Mouse (Mus musculus) lung, postnatal 4 days (tissue): ENCODE data around the gene Adora1.
A peak's percentile ranks its signal among the peaks of the same experiment; 100 is the strongest.
"Not testable (repeated sequence)": the region's sequence is repeated elsewhere in the genome, so short reads cannot be mapped to it uniquely, and the experiment has no call there.

ENCODE experiments used
- DNase-seq, 2 experiments: peaks; one replicate each; pipeline ENCODE4 v3.0.0; 2021

Adora1 gene

DNA sequence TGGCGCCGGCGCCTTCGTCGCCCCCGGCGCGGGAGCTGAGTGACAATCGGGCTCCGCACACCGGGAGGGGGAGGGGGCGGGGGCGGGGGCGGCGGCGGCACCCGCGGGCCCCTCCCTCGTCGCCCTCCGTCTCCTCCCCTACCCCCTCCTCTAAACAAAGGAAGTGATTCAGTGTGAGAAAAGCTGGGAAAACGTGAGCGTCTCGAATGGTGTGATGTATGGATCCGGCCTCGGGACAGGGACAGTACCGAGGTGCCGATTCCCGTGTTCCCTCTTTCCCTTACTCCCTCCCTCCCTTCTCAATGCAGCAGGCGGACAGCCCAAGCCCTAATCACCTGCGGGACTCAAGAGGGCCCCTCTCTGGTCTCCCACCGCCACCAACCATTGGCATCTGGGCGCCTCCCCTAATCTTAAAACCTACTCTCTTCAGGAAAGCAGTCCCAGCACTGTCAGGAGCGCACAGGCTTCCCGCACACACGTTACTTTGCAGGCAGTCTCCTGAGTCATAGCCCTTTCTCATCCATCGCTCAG, at the start of gene Adora1:
Gene Adora1 (minus strand): TSS at position 41 of the 531 bp plus-strand sequence.
- peak in 1 of 2 experiments; percentile 19 for DNase-seq

DNA sequence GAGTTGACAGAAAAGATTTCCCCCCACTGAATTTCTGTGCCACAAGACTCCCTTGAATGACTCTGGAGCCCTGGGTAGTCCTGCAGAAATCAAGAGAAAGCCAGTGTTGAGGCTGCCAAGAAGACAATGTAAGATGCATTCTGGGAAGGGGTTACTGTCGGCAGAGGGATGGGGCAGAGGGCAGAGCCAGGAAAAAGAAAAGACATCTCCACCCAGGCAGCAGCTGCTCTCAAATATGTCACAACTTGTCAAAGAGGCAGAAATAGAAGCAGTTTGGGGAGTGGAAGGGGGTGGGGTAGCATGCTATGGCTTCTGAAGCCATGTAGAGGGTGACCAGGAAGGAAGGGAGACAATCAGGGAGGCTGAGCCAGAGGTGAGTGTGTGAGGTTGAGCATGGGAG, 47.9 kb upstream of the Adora1 start:
- DNase-seq, result peak; percentile 34 to 67

DNA sequence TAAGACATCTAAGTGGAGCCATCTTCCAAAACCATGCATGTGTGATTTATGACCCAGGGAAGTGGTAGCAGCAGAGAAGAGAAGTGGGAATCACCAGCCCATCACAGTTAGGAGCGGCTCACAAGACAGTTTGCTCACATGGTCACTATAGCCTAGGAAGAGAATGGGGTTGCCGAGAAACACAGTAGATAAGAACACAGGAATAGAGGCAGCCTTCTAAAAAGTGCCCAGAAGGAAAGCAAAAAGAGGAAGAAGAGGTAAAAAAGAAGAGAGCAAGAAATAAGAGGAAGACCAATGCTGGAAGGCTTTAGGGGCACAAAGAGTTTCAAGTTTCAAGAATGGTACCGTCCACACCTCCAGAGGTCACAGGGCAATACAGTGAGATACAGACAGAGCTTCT, 47.1 kb upstream of the Adora1 start:
- DNase-seq, result no peak

DNA sequence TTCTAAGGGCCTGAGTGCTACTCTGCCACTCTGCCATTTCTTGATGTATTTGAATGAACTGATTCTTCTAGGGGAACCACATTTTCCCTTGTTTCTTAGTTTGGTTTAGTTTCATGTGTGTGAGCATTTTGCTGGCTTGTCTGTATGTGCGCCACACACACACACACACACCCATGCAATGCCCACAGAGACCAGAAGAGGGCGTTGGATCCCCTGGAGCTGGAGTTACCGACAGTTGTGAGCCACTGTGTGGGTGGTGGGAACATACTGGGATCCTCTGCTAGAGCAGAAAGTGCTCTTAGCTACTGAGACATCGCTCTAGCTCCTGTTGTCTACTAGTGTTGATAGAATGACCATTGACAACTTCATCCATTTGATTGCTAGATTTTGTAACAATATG, 46.3 kb upstream of the Adora1 start:
- DNase-seq, result no peak

DNA sequence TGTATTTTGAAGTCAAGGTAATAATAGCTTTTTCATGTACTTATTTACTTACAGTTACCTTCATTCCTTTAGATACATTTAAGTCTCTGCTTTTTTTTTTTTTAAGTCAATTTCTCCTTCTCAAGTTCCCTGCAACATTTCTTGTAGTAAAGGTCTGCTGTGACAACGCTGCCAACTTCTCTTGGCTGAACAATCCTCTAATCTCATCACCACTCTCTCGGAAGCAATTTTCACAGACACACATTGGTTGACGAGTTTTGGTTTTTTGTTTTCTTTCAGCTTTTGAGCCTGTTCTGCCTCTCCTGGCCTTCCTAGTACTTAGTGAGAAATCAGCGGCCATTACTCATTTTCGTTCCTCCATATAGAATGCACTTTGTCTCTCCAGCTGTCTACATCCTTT, 44.9 kb upstream of the Adora1 start:
- DNase-seq, result no peak

DNA sequence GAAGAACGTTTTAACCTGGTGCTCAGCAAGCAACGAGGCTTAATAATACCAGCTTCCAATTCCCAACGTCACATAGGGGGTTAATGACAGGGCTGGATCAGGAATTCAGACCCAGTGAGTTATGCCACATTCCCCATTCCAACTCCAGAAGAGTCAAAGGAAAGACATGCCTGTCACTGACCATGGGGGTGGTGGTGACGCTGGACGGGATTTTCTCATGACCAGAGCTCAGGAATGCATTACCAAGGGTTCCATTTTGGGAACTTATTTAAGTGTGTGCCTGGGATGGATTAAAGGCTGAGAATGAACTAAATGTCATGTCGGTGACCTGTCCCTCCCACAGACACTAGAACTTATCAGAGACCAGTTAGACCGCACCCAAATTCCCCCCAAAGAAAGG, 41.6 kb upstream of the Adora1 start:
- DNase-seq, result peak in 1 of 2 experiments; percentile 58

DNA sequence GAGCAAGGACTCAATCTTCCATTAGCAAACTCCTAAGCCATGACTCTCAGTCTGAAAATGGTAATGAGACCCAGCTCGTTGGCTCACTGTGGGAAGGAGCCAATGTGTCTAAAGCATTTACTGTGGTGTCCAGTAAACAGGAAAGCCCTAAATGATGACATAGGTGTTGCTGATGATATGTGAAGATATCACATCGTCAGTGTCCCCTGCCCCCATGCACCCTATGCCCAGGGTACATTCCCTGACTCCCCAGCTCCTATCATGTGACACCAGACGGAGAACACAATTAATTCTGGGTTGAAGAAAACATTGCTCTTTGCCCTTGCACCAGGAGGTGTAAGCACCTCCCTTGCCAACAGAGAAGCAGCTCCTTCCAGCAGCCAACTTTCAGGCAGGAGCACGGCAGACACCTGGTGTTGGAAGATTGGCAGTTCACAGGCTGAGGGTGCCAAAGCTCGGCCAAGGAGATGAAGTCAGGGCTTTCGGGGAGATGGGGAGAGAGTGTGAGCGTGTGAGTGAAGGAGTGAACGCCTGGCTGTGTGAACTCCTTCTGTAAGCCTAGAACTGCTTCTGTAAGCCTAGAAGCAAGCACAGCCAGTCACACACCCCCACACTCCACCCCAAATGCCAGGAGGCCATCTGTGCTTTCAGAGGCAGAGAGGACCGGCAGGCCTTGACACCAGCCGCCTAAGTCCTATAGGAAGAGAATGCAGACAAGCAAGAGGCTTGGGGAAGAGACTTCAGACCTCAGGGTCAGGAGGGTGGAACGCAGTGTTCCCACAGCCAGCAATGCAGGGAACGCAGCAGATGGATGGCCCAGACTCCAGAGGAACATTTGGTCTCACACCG, 40.6 kb upstream of the Adora1 start:
- peak; percentile 38 to 73 for DNase-seq

DNA sequence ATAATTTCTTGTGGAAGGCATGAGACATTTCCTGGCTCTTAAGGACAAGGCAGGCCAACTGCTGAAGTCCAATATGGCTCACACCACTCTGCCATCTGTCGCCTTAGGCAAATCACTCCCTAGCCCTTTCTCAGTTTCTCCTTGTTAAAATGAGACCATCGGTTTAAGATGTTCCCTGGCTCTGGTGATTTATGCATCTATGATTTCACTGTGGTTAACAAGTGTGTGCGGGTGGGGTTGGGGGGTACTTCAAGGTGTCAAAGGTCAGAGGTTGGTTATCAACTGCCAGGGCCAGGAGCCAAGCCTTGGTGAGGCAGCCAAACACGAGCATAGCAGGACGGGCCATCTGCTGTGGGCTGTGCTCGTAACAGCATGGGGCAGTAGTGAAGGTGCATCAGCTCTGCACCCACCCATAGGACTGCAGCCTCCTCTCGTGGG, 39.3 kb upstream of the Adora1 start:
- DNase-seq, result no peak

DNA sequence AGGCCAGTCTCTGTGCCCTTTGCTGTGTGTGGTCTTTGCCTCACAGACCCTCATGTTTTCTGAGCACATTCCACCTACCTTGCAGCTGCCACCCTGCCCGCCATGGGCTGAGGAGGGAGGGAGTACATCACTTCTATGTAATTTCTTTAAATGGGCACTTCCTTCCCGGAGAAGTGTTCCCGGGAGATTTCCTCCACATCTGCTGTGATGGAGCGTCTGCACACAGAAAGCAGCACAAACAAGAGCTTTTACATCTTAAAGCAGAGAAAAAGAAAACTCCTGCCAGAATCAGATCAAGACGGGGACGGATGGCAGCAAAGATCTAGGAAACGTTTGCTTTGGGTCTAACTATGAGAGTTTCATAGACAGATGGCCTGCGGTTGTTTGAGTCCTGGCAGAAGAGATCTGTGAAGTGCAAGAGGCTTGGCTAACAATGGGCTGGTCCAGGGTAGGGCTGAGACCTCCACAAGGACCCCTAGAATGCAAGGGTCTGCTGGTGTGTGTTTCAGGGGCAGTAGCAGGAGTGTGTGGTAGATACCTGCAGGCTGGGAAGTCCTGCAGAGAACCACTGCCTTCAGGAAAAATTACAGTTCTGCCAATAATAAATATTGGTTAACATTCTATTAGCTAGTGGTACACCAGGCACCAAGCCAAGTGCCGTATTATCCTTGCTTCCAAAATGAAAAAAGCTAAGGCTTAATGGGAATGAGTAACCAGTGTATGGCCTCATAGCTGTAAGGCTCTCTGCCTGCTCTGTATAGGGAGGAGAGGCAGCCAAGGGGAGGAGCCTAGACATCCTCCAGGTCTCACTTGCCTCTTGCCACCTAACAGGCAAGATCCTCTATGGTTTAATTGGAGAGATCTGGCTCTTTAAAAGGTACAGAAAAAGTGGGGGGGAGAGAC, 38.5 kb upstream of the Adora1 start:
- no peak for DNase-seq

DNA sequence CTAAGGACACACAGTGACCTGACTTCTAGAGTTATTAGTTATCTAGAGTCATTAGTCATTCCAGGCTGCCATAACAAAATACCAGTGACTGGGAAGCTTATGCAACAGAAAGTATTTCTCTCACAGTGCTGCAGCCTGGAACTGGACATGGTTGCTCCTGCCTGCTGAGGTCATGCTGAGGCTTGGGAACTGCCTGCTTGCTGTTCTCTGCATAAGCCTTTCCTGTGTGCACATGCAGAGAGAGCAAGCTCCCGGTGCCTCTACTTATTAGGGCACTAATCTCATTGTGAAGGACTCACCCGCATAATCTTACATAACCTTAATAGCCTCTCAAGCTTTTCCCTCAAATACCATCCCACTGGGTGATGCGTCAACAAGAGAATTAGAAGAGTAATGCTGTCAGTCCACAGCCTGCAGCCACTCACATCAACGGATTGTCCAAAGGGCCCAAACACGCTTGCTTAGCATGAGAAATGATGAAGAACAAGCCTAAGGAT, 37.6 kb upstream of the Adora1 start:
- DNase-seq, result no peak

DNA sequence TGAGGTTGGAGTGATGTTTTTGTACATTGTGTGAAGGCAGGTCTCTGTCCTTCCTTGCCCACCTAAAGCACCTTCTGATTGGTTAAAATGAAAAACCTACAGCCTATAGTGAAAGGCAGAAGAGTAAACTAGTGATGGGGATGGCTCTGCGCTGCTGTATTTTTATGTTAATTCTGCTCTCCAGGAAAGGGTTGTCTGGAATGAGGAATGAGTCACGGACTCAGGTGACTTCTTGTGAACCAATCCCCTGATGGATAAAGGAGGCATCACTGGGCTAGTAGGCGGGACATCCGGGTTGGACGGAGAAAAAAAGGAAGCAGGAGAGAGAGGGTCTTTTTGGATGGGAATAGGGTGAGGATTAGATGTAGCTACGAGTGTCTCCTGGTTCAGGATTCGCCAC, 34.8 kb upstream of the Adora1 start:
- DNase-seq, result no peak

DNA sequence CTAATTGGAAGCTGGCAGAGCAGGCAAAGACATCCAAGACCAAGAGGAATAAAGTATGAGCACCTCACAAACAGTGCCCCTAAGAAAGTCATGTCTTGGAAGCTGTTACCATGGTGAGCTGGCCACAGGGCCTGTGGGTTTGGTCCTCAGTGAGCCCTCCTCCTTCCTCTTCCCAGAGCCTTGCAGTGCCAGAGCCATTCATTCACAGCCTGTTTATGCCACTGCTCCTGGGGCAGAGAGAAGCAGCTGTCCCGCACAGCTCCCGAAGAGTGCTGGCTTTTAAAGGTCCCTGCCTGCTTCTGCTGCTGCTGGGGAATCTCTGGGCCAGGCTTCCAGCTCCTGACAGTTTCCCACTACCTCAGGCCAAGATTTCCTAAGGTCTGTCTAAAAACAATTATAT, 30.6 kb upstream of the Adora1 start:
- DNase-seq, result no peak

DNA sequence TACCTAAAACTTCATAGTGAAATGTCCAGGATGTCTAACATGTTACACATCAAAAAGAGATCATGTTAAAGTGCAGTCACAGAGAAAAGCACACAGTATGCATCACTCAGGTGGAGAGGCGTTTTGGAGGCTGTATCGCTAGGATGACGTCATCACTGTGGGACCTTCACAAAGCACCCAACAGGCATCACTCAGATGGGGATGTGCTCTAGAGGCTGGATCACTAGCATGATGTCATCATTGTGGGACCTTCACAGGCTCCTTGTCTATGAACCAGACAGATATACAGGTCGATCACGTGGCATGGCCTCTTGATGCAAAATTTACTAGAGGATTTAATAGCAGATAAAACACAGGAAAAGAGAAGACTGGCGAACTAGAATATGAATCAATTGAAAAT, 29.1 kb upstream of the Adora1 start:
- no peak for DNase-seq

DNA sequence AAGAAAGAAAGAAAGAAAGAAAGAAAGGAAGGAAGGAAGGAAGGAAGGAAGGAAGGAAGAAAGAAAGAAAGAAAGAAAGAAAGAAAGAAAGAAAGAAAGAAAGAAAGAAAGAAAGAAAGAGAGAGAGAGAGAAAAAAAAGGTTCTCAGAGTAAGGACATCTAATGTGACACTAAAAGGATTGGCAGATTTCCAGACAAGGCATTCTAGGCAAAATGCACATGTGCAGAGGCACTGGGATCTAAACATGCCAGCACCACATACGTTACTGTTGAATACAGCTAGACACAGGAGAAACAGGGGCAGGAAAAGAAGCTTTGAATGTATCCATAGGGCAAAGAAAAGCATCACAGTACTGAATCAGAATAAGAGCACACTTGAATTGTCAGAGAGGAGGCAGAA, 14.4 kb upstream of the Adora1 start:
- not testable (repeated sequence) for DNase-seq

DNA sequence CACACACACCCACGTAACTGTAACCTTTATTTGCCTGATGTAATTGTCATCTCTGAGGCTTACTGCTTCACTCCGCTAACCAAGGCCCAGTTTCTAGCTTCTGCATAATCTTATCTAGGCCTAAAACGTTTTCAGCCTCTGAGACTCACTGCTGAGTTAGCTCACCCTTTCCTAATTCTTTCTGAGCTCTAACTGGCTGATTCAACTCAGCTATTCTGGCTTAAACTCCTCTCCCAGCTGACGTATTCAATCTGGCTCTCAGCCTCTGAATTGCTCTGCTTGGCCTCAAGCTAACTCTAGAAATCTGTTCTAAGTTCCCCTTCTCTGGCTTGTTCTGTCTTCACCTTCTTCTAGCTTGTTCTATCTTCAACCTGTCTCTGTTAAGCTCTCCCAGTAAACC, 11.4 kb upstream of the Adora1 start:
- no peak for DNase-seq

DNA sequence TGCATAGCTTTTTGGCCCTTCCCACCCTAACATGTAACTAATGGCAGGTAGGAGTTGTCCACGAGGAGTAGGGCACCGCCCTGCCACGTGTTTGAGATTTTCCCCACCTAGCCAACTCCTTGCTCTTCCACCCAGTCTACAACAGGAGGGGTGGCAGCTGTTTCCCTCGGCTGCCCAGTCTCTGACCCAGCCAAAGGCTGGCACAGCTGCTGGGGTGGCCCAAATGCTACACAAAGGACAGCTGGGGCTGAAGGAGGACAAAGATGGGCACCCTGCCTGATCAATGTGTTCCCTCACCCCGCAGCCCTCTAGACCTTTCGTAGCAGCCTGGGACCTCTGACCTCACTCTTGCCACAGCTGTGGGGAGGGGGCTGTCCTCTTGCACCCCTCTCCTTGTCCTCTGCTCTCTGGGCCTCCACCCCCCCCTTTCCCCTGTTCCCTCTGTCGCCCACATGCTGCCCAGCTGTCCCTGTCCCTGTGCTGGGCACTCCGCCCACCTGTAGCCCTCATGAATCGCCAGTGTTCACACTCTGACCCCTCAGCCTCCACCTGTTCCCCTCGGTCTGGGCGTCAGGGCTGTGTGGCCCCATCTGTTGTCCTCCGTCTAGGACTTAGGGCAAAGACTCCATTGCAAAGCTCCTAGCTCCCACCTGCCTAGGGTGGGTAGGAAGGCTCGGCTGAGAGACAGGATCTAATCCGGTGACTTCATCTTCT, 9.9 kb upstream of the Adora1 start:
- DNase-seq, result no peak

DNA sequence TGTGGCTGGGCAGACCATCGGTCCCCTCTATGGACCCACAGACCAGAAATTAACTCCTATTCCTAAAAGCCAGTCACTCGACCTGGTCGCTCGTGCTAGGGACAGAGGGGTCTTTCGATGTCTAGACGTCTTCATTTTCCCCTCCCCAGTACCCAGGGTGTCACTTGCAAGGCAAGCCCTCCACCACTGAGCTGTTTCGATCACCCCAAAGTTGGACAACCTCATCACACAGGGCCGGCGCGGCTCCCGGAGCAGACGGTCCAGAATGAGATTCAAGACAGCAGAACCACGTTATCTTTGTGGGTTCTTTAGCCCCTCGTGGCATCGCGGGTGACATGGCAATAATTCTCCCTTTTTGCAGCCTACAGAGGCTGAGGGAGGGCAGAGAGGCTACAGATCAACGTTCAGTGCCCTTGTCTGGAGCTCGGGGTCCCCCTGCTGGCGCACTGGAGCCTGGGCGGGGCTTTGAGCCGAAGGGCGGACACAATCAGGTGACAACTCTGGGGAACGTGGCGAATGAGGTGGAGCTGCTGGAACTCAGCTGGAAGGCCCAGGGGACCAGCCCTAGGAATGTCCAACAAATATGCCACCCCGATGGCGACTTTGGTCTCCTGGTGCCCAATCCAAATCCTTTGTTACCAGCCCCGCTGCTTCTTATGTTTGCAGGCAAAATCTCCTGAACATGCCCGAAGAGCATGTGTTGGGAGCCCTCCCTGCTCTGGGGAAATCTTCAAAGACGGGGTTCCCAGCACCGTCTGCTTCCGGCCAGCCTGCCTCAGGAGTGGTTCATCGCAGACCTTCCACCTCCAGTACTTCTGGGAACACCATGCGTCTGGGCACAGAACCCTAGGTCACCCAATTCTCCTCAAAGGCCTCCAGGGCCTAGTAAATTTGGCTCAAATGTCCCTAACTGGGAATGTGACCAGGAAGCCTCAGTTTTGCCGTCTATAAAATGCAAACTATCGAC, 9.0 kb upstream of the Adora1 start:
- peak; percentile 93 to 95 for DNase-seq

DNA sequence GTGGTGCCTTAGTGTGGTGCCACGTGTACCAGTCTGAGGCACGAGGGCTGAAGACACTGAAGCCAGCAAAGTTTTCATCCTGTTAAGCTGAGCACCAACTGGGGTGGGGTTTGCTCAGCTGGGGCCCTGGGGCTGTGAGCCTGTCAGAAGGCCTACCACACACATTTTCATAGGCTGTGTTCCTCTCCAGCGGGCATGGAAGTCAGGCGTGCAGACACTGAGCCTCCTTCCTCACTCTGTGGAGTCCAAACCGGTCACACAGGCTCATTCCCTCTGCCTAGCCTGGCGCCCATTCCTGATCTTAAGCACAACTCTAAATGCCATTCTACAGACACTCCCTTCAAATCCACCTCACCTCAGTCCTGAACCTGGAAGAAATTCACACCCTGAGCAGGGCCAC, 8.3 kb upstream of the Adora1 start:
- DNase-seq, result peak; percentile 39 to 56

DNA sequence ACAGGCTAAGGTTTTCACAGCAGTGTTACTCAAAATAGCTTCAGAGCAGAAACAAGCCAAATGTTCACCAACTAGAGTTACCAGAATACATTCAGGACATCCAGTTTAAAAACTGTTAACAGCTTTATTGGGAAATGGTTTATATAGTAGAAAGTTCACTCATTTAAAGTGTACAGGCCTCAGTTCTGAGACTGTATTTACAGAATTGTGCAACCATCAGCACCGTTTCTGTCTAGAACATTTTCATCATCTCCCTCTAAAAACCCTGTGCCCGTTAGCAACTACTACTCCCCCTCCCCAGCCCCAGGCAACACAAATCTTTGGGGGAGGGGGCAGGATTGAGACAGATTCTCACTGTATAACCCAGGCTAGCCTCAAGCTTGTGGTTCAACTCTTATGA, 7.1 kb upstream of the Adora1 start:
- no peak for DNase-seq

DNA sequence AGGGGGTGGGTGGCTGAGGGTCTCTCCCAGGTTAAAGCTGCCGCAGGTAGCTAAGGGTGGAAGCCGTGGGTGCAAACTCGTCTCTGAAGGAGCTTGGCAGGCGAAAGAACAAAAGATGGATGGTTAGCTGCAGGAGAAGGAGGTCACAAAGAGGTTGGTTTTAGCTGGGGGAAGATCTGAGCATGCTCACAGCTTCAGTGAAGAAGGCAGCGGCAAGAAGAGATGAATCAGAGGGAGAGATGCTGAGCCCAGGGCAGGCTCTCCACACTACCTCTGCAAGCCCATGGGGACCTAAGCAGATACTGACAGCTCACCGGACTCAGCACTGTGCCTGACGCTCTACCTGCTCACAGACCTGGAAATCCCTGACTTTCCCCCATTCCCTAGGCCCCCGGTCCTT, 6.1 kb upstream of the Adora1 start:
- no peak for DNase-seq

DNA sequence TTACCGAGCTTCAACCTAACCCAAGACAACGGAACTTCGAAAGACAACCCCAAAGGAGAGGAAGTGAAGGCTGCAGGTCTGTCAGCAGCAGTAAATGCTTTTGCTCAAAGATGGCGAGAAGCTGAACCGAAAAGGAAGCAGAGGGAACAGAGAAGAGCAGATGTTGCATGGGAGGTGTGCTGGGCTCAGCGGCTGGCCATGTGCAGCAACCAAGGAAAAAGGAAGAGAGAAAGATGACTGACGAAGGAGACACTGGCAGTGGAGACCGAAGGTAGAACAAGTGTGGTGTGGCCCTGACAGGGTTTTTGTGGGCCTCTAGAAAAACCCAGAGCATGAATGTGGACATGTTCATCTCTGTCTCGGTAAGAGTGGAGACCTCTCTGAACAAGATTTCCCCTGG, 5.5 kb upstream of the Adora1 start:
- no peak for DNase-seq

DNA sequence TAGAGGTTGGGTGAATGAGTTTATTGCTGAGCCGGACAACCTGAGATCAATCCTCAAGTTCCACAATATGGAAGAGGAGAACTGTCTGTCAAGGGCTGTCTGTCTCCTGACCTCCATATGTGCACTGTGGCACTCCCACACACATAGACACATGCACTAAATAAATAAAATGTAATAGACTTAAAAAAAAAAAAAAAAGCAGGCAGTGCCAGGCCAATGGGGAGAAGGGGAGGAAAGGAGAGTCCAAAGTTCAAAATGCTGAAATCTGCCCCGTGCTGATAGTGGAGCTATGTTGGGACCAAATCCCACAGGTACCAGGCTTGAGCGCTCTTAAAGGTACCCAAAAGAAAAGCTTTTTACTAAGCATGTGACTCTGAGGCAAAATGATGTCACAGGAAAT, 2.2 kb upstream of the Adora1 start:
- no peak for DNase-seq
